Mouse (Mus musculus) left cerebral cortex, adult 6 months (tissue): ENCODE measurements around the gene Derl3. TPM values are rescaled to one million over a fixed set of nuclear protein-coding genes. Genes with fewer than 3 reads are reported as not detected.

Experiments used
- long read RNA-seq, 2 experiments: library from polyadenylated mRNA; unstranded; transcript quantifications; one replicate each; pipeline ENCODE4 v2.0.0; 2019 to 2020
- polyA plus RNA-seq: library from polyadenylated mRNA; unstranded; fragments of <200 nt; fragmentation: Nextera tagmentation; gene quantifications from 2 replicates; pipeline ENCODE4 v1.2.3, GENCODE M21; 2021

The Derl3 gene
- polyA plus RNA-seq, result 1.8 and 2.2 TPM in 2 replicates
- long read RNA-seq, experiment 1, partial matches to known transcripts, result 0 of 2 reads
- long read RNA-seq, experiment 1, other reads (novel, unspliced or antisense), result 1 of 2 reads
- long read RNA-seq, experiment 2, result 0 reads

GRCm38 (mm10) chr10:75893089-75893750 lies at the start of gene Derl3:
Gene Derl3, plus strand, starts transcription at chr10:75893413.

GRCm38 (mm10) chr10:75859786-75860470 lies 33.3 kb upstream of the Derl3 start, which contains the start of gene Mif:
Gene Mif, minus strand, starts transcription at chr10:75860240.

GRCm38 (mm10) chr10:75921026-75921725 lies 28.0 kb downstream of the Derl3 start, which contains the start of gene Smarcb1:
Gene Smarcb1, minus strand, starts transcription at chr10:75921617.

GRCm38 (mm10) chr10:75932891-75933290 lies 39.7 kb downstream of the Derl3 start, which contains the start of gene Chchd10:
Gene Chchd10, plus strand, starts transcription at chr10:75933130.

GRCm38 (mm10) chr10:75935680-75936541 lies 42.7 kb downstream of the Derl3 start, which contains the start of gene Mmp11:
Gene Mmp11, minus strand, starts transcription at chr10:75936496.

GRCm38 (mm10) chr10:75940520-75940919 lies 47.3 kb downstream of the Derl3 start, which contains the start of gene Gm867:
Gene Gm867, minus strand, starts transcription at chr10:75940672.

GRCm38 (mm10) chr10:75942736-75943477 lies 49.7 kb downstream of the Derl3 start, which contains the start of gene Vpreb3:
Gene Vpreb3, plus strand, starts transcription at chr10:75943057.

Other genes starting within 250 kb of the Derl3 start
- gene Susd2, start 249.4 kb upstream of the Derl3 start, polyA plus RNA-seq, result 4.3 and 4.5 TPM in 2 replicates
- gene Cabin1, start 129.1 kb upstream of the Derl3 start, polyA plus RNA-seq, result 18.0 and 21.6 TPM in 2 replicates
- gene Ddt, start 120.0 kb upstream of the Derl3 start, polyA plus RNA-seq, result 192 and 230 TPM in 2 replicates
- not detected in 2 replicates for gene Gm20441, start 112.5 kb upstream of the Derl3 start, polyA plus RNA-seq
- gene Gstt3, start 112.0 kb upstream of the Derl3 start, polyA plus RNA-seq, result 8.3 and 10.4 TPM in 2 replicates
- 44.3 and 47.6 TPM in 2 replicates for gene Gstt1, start 94.8 kb upstream of the Derl3 start, polyA plus RNA-seq
- gene Gstt4, start 70.9 kb upstream of the Derl3 start, polyA plus RNA-seq, result not detected in 2 replicates
- gene Gstt2, start 56.0 kb upstream of the Derl3 start, polyA plus RNA-seq, result 5.7 and 6.3 TPM in 2 replicates
- 1,436 and 1,608 TPM in 2 replicates for gene Mif, start 33.2 kb upstream of the Derl3 start, polyA plus RNA-seq
- gene Smarcb1, start 28.2 kb downstream of the Derl3 start, polyA plus RNA-seq, result 107 and 113 TPM in 2 replicates
- 1,355 and 1,446 TPM in 2 replicates for gene Chchd10, start 39.7 kb downstream of the Derl3 start, polyA plus RNA-seq
- 1.6 and 1.7 TPM in 2 replicates for gene Mmp11, start 43.1 kb downstream of the Derl3 start, polyA plus RNA-seq
- gene Gm867, start 47.3 kb downstream of the Derl3 start, polyA plus RNA-seq, result 0.34 TPM in 1 of 2 replicates, not detected in the other
- 0.36 TPM in 1 of 2 replicates, not detected in the other for gene Vpreb3, start 49.6 kb downstream of the Derl3 start, polyA plus RNA-seq
- gene Gm5134, start 61.1 kb downstream of the Derl3 start, polyA plus RNA-seq, result not detected in 2 replicates
- gene Zfp280b, start 139.2 kb downstream of the Derl3 start, polyA plus RNA-seq, result 3.8 and 5.1 TPM in 2 replicates
- not detected in 2 replicates for gene Slc5a4b, start 217.5 kb downstream of the Derl3 start, polyA plus RNA-seq